Mouse (Mus musculus): ENCODE data around the gene Xrra1. TPM values are rescaled to one million over a fixed set of nuclear protein-coding genes. Genes with fewer than 3 reads are reported as not detected.

The Xrra1 gene
- polyA plus RNA-seq, 1 experiment = 1.3 TPM

- Histone ChIP-seq H3K4me3 (ENCODE audit: insufficient read depth, low read length) (no peak overlapping the region), H3K27ac (ENCODE audit: insufficient read depth, low read length) (no peak overlapping the region), H3K4me1 (ENCODE audit: control insufficient read depth, insufficient read depth, low read length) (no peaks in the 10 kb centered on the region)
- TF ChIP-seq POLR2A (IDR thresholded peaks at IDR 0.05; ENCODE audit: extremely low read depth, insufficient read depth, low read length) (no peak), CTCF (IDR thresholded peaks at IDR 0.05; ENCODE audit: extremely low read depth, insufficient read depth, low read length) (no peak)
Measured at GRCm38 (mm10) chr7:99825511-99825910, 33.4 kb upstream of the Xrra1 start.

- H3K27ac ChIP-seq (ENCODE audit: insufficient read depth, low read length) = no peak overlapping the region
- no peak overlapping the region for H3K4me3 ChIP-seq (ENCODE audit: insufficient read depth, low read length)
- H3K4me1 ChIP-seq (ENCODE audit: control insufficient read depth, insufficient read depth, low read length) = no peaks in the 10 kb centered on the region
- TF ChIP-seq POLR2A (IDR thresholded peaks at IDR 0.05; ENCODE audit: extremely low read depth, insufficient read depth, low read length) = no peak
- TF ChIP-seq CTCF (IDR thresholded peaks at IDR 0.05; ENCODE audit: extremely low read depth, insufficient read depth, low read length) = no peak
Measured at GRCm38 (mm10) chr7:99826096-99826495, 32.8 kb upstream of the Xrra1 start.

- Histone ChIP-seq H3K27ac (ENCODE audit: insufficient read depth, low read length) (0 out of 2 replicates have a peak within 1 kb of the TSS, but pooled peaks have one; percentile 2), H3K4me1 (ENCODE audit: control insufficient read depth, insufficient read depth, low read length) (no peaks in the 10 kb centered on the region), H3K4me3 (ENCODE audit: insufficient read depth, low read length) (peak within 1 kb of the TSS; percentile 39)
- TF ChIP-seq POLR2A (IDR thresholded peaks at IDR 0.05; ENCODE audit: extremely low read depth, insufficient read depth, low read length) (peak; percentile 75; the same call in 1 of the 2 replicates), CTCF (IDR thresholded peaks at IDR 0.05; ENCODE audit: extremely low read depth, insufficient read depth, low read length) (no peak)
Measured at GRCm38 (mm10) chr7:99828083-99828570, 30.8 kb upstream of the Xrra1 start, which contains the start of gene Neu3. Neu3 (minus strand) TSS chr7:99828417.

- TF ChIP-seq CTCF (IDR thresholded peaks at IDR 0.05; ENCODE audit: extremely low read depth, insufficient read depth, low read length) (no peak), POLR2A (IDR thresholded peaks at IDR 0.05; ENCODE audit: extremely low read depth, insufficient read depth, low read length) (no peak)
- Histone ChIP-seq H3K27ac (ENCODE audit: insufficient read depth, low read length) (no peak overlapping the region), H3K4me1 (ENCODE audit: control insufficient read depth, insufficient read depth, low read length) (no peaks in the 10 kb centered on the region), H3K4me3 (ENCODE audit: insufficient read depth, low read length) (no peak overlapping the region)
Measured at GRCm38 (mm10) chr7:99833115-99833845, 25.6 kb upstream of the Xrra1 start.

- H3K27ac ChIP-seq (ENCODE audit: insufficient read depth, low read length) = no peak overlapping the region
- H3K4me1 ChIP-seq (ENCODE audit: control insufficient read depth, insufficient read depth, low read length) = no peaks in the 10 kb centered on the region
- no peak for TF ChIP-seq CTCF (IDR thresholded peaks at IDR 0.05; ENCODE audit: extremely low read depth, insufficient read depth, low read length)
- no peak for TF ChIP-seq POLR2A (IDR thresholded peaks at IDR 0.05; ENCODE audit: extremely low read depth, insufficient read depth, low read length)
- H3K4me3 ChIP-seq (ENCODE audit: insufficient read depth, low read length) = no peak overlapping the region
Measured at GRCm38 (mm10) chr7:99833846-99834222, 25.1 kb upstream of the Xrra1 start.

- TF ChIP-seq CTCF (IDR thresholded peaks at IDR 0.05; ENCODE audit: extremely low read depth, insufficient read depth, low read length) = no peak
- no peak for TF ChIP-seq POLR2A (IDR thresholded peaks at IDR 0.05; ENCODE audit: extremely low read depth, insufficient read depth, low read length)
- no peak overlapping the region for H3K4me3 ChIP-seq (ENCODE audit: insufficient read depth, low read length)
- no peaks in the 10 kb centered on the region for H3K4me1 ChIP-seq (ENCODE audit: control insufficient read depth, insufficient read depth, low read length)
- H3K27ac ChIP-seq (ENCODE audit: insufficient read depth, low read length) = no peak overlapping the region
Measured at GRCm38 (mm10) chr7:99834314-99834853, 24.5 kb upstream of the Xrra1 start.

- no peak for TF ChIP-seq CTCF (IDR thresholded peaks at IDR 0.05; ENCODE audit: extremely low read depth, insufficient read depth, low read length)
- no peak for TF ChIP-seq POLR2A (IDR thresholded peaks at IDR 0.05; ENCODE audit: extremely low read depth, insufficient read depth, low read length)
- H3K4me1 ChIP-seq (ENCODE audit: control insufficient read depth, insufficient read depth, low read length) = no peaks in the 10 kb centered on the region
- no peak overlapping the region for H3K4me3 ChIP-seq (ENCODE audit: insufficient read depth, low read length)
- H3K27ac ChIP-seq (ENCODE audit: insufficient read depth, low read length) = no peak overlapping the region
Measured at GRCm38 (mm10) chr7:99836781-99837180, 22.1 kb upstream of the Xrra1 start.

GRCm38 (mm10) chr7:99837358-99838071, 21.4 kb upstream of the Xrra1 start:
- TF ChIP-seq CTCF (IDR thresholded peaks at IDR 0.05; ENCODE audit: extremely low read depth, insufficient read depth, low read length) (no peak), POLR2A (IDR thresholded peaks at IDR 0.05; ENCODE audit: extremely low read depth, insufficient read depth, low read length) (no peak)
- H3K27ac ChIP-seq (ENCODE audit: insufficient read depth, low read length) = no peak overlapping the region
- H3K4me1 ChIP-seq (ENCODE audit: control insufficient read depth, insufficient read depth, low read length) = no peaks in the 10 kb centered on the region
- no peak overlapping the region for H3K4me3 ChIP-seq (ENCODE audit: insufficient read depth, low read length)

GRCm38 (mm10) chr7:99838241-99838640, 20.7 kb upstream of the Xrra1 start:
- Histone ChIP-seq H3K4me1 (ENCODE audit: control insufficient read depth, insufficient read depth, low read length) (no peaks in the 10 kb centered on the region), H3K27ac (ENCODE audit: insufficient read depth, low read length) (no peak overlapping the region), H3K4me3 (ENCODE audit: insufficient read depth, low read length) (no peak overlapping the region)
- TF ChIP-seq POLR2A (IDR thresholded peaks at IDR 0.05; ENCODE audit: extremely low read depth, insufficient read depth, low read length) (no peak), CTCF (IDR thresholded peaks at IDR 0.05; ENCODE audit: extremely low read depth, insufficient read depth, low read length) (no peak)

Measured in cortical plate, adult 2 months (tissue).